Mouse (Mus musculus) spleen, adult 2 months (tissue): Measurements from ENCODE around the gene Mei1.

Experiments
- CTCF ChIP-seq: fragments of 200-500 bp; IDR thresholded peaks from 2 replicates; pipeline ENCODE4 v1.5.1; 2011; ENCODE audit warnings: mild to moderate bottlenecking, inconsistent platforms; ENCODE audit not compliant: insufficient read depth, insufficient read length, insufficient replicate concordance; ENCODE audit errors: extremely low read depth
- POLR2A ChIP-seq: fragments of 200-500 bp; IDR thresholded peaks from 2 replicates; pipeline ENCODE4 v1.6.1; 2011; ENCODE audit warnings: low read depth, low read length, inconsistent platforms

DNA sequence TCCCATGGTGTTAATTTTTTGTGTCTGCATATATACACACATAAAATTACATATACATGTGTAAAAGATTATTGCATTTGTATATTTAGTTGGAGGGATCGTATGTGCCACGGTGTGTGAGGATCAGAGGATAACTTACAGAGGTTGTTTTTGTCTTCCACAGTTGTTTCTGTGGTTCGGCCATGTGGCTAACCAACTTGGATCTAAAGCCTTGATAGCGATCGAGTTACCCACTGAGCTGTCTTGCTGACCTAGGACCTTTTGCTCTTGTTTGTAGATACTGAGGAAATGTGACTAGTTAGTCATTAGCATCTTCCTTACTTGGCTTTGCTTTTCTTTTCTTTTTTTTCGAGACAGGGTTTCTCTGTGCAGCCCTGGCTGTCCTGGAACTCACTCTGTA is 86.5 kb downstream of the Mei1 start:
- no peak for TF ChIP-seq POLR2A
- TF ChIP-seq CTCF, result no peak
